Mouse (Mus musculus): ENCODE measurements around the gene Fam120a.

DNA sequence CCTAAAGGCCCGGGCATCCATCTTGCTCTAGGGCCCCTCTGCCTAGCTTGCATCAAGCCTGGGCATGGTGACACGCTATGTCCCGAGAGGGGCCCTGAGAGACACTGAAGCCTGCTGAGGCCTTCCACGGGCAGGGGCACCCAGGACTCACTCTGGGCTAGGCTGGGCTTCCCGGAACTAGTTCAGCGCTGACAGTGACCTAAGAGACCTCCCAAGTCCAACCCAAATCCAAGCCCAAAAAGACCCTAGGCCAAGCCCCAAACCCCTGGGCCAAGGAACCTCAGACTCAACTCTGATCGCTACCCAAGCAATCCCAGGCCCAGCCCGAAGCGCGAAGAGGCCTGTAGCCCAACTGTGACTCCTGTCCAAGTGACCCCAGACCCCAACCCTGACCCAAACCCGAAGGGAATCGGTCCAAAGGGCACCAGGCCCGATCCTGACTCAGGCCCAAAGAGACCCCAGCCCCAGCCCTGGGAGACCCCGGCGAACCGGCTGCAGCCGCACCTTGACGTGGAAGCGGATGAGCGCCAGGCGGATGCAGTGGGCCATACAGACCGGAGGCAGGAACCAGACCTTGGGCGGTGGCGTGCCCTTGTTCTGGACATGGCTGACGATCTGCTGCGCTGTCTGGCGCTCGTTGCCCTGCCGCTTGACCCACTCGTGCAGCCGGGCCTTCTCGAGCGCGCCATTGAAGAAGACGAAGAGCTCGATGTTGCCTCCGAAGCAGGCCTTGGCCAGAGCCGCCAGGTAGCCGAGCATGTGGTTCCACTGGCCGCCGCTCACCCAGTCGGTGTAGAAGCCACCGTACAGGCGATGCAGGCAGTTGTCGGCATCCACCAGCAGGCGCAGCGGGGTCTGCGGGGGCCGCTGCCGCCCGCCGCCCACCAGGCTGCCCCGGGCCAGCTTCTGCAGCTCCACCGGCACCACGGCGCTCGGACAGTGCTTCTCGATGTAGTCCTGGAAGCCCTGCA is 681 bp downstream of the Fam120a start:
- TF ChIP-seq TAL1 (conservative IDR thresholded peaks at IDR 0.05; ENCODE audit: low read depth, low read length) (no peak), CTCF (IDR thresholded peaks at IDR 0.05; ENCODE audit: low read depth, low read length) (no peak), POLR2AphosphoS5 (IDR thresholded peaks at IDR 0.05; ENCODE audit: insufficient replicate concordance, low read depth, low read length) (no peak), GATA2 (IDR thresholded peaks at IDR 0.05; ENCODE audit: borderline replicate concordance, low read depth, low read length) (no peak)
